Mouse (Mus musculus) cortical plate, adult 2 months (tissue): ENCODE measurements around the gene Get4.

Experiments used
- CTCF ChIP-seq: fragments of 200-500 bp; IDR thresholded peaks from 2 replicates; pipeline ENCODE4 v1.5.1; 2011; ENCODE audit warnings: mild to moderate bottlenecking, control low read depth, low read length; ENCODE audit not compliant: insufficient read depth; ENCODE audit errors: extremely low read depth
- POLR2A ChIP-seq: fragments of 200-500 bp; IDR thresholded peaks from 2 replicates; pipeline ENCODE4 v1.6.1; 2011; ENCODE audit warnings: mild to moderate bottlenecking, low read length, control low read depth; ENCODE audit not compliant: insufficient read depth; ENCODE audit errors: extremely low read depth

GRCm38 (mm10) chr5:139208183-139208582 lies 43.9 kb upstream of the Get4 start:
- TF ChIP-seq CTCF (no peak), POLR2A (no peak)
